Mouse (Mus musculus): ENCODE results near the gene Fnbp1. TPM values are rescaled to one million over a fixed set of nuclear protein-coding genes. Genes with fewer than 3 reads are reported as not detected.
A peak's percentile ranks its signal among the peaks of the same experiment; 100 is the strongest.
"Not testable (repeated sequence)": the region's sequence is repeated elsewhere in the genome, so short reads cannot be mapped to it uniquely, and the experiment has no call there.

The Fnbp1 gene
- 95.9 and 101 TPM in 2 replicates for polyA plus RNA-seq (2012; rRNA removed)

DNA sequence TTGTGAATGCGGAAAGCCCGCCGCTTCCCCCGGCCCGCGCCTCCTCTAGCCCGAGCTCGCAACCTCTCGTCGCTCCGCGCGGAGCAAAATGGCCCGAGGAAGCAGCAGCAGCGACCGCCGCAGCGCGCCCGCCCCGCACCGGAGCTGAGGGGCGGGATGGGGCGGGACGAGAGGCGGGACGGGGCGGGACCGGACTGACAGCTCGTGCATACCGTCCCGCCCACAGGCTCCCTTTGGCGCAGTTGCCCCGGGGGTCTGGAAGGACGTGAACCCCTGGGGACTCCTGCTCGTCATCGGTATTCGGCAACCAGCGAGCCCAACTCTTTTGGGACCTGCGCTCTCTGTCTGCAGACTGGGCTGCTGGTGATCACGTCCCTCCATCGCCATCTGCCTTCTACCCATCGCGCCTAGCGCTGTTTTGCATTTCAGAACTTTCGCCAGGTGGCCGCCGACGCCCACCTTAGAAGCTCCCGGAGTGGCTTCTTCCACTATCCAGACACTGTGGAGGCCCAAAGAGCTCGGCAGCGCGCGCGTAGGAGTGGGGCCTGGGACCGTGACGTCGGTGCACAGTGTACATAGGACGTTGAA is at the start of gene Fnbp1:
Fnbp1 (minus strand) TSS at position 142 of the 588 bp plus-strand sequence.
- peak; percentile 77 to 87 for DNase-seq (ENCODE audit: extremely low spot score in 1 of 2, low spot score in 1 of 2)

DNA sequence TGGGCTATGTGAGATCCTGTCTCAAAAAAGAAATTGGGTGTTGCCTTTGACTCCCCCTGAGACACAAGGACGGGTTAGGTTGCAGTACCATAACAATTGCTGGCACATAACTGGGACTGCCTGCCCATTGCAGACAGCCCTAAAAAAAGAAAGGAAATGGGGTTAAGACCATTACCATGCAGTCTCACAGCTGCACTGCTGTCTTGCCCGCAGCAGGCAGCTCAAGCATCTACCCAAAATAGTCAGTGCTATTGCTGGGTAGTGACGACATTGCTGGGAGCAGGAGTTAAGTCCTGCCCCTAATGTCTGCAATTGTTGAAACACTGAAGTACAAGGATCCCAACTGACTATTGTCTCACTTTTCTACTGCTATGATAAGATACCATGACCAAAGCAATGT is 47.8 kb upstream of the Fnbp1 start:
- no peak for DNase-seq (ENCODE audit: extremely low spot score in 1 of 2, low spot score in 1 of 2)

DNA sequence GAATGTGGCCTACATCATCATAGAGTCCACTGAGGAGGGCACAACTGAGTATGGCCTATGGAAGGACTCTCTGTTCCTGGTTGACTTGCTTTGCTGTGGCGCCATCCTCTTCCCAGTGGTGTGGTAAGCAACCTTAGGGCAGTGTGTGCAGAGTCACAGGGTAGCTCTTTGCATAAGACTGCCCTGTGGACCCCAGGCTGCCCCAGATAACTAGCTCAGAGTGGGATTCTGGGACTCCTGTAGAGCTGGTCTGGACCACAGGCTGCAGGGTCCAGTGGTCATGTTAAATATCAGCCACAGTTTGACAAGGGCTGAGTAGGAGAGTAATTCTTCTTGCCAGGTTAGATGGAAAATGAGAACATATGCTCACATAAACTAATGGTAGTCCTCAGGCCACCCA is 46.9 kb upstream of the Fnbp1 start:
- no peak for DNase-seq (ENCODE audit: extremely low spot score in 1 of 2, low spot score in 1 of 2)

DNA sequence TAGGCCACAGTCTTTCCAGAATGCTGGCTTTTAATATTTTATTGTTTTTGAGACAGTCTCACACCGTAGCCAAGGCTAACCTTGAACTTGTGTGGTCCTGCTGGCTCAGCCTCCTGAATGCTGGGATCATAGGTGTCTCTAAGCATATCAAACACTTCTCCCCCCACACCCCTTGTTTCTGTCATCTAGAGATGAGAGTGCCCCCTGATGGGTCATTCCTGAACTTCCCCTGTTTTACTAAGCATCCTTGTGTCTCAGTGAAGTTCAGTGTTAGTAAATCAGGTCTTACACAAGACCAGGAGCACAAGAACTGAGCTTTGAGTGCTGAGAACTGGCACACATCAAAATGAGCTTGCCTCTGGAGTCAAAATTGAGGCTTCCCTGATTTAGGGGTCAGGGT is 42.0 kb upstream of the Fnbp1 start:
- peak in 1 of 2 experiments; percentile 39 for DNase-seq (ENCODE audit: extremely low spot score in 1 of 2, low spot score in 1 of 2)

DNA sequence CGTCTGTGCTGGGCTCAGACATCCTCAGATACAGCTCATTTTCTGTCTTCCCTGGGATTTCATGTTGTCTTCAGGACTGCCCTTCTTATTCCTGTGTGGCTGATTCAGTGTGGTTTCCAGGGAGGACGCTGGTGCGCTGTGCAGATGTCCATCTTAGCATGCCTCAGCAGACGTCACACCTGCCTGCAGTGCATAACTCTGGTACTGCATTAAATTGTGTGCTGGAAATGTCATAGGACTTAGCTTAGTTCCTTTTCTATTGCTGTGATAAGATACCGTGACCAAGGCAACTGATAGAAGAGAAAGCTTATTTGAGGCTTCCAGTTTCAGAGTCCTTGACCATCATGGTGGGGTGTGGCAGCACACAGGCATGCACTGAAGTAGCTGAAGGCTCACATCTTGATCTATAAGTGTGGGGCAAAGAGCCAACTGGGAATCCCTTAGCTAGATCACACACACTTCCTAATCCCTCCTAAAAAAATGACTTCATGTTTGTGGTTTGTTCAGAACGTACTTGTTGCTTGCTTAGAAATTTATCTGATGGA is 41.0 kb upstream of the Fnbp1 start:
- no peak for DNase-seq (ENCODE audit: extremely low spot score in 1 of 2, low spot score in 1 of 2)

DNA sequence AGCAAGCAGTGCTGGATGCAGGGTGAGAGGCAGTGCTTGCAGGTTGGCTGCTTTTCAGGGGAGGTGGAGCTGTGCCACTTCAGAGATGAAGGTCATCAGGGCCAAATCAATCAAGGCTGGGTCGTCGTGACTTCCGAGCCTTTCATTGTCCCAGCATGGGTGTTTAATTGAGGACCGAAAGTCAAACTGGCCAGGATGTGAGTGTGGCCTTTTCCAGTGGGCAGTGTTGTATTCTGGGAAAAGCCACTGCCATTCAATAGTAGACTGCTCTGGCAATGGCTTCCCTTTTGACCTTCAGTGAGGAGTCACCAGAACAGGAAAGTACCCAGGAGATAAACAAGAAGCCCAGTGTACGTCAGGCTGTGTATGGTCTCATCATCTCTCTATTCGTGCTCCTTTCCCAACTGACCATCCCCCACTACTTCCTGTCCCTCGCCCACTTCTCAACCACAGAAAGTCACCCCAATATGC is 38.3 kb upstream of the Fnbp1 start:
- DNase-seq (ENCODE audit: extremely low spot score in 1 of 2, low spot score in 1 of 2): no peak

DNA sequence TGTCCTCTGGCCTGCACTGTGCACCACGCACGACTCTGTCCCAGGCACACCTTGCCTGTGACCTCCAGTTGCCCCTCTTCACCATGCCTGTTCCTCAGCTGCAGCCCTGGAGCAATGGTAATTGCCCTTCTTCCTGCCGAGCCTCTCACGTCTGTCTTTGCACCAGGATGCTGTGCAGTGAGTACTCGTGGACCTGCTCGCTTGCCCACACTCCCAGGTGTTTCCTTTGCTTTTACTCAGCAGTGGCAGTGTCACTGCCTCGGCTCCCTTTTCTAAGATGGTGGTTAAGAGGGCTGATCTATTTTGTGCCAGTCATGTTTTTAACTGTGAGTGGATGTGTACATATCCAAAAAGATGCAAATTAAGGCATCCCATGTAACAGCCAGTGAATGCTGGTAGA is 37.7 kb upstream of the Fnbp1 start:
- DNase-seq (ENCODE audit: extremely low spot score in 1 of 2, low spot score in 1 of 2): no peak

DNA sequence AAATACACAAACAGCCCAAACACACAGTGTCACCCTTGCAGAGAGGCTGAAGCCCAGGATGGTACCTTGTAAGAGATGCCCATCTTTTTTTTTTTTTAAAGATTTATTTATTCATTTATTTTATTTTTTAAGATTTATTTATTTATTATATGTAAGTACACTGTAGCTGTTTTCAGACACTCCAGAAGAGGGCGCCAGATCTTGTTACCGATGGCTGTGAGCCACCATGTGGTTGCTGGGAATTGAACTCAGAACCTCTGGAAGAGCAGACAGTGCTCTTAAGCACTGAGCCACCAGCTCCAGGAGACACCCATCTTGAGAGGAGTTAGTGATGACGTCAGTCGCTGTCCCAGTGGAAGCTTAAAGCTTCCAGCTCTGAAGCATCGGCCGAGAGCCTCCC is 36.8 kb upstream of the Fnbp1 start:
- not testable (repeated sequence) for DNase-seq (ENCODE audit: extremely low spot score in 1 of 2, low spot score in 1 of 2)

DNA sequence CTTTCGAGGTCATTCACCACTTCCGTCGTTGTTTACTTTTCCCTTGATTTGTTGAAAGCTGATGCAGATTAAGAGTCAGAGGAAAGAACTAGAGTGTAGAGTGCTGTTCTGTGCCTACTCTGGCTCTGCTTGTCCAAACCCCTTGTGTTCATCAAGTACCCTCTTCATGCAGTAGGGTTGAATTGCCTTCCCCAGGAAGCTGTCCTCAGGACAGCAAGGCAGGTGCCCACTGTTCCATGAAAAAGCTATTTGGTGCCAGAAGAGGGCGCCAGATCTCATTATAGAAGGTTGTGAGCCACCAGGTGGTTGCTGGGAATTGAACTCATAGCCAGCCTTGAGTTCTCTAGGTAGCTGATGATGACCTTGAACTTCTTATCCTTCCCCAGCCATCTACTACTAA is 31.5 kb upstream of the Fnbp1 start:
- DNase-seq (ENCODE audit: extremely low spot score in 1 of 2, low spot score in 1 of 2): no peak

DNA sequence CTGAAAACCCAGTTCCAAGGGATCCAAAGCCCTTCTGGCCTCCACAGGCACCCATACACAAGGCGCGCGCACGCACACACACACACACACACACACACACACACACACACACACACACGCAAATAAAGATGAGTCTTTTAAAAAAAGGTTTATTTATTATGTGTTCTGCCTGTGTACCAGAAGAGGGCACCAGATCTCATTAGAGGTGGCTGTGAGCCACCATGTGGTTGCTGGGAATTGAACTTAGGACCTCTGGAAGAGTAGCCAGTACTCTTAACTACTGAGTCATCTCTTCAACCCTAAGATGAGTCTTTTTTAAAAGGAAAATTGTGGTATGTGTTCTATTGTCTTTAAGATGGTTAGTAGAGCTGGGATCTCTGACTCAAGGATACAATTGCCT is 30.7 kb upstream of the Fnbp1 start:
- no peak for DNase-seq (ENCODE audit: extremely low spot score in 1 of 2, low spot score in 1 of 2)

DNA sequence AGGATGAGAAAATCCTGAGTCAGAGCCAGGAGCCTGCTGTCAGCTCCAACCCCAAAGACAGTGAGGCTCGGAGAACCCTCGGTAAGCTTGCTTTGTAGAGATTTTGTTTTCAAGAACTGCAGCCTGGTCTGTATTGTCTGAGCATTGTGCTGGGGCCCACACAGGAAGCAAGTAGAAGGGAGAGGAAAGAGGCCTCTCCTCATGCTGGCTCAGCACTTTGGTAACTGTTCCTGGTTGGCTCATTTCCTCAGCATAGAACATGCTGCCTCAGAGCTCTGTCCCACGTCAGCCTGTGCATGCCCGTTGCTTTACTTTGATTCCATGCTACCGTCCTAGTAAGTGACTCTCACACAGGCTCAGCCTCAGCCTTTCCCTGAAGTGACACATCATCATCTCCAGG is 30.2 kb upstream of the Fnbp1 start:
- no peak for DNase-seq (ENCODE audit: extremely low spot score in 1 of 2, low spot score in 1 of 2)

DNA sequence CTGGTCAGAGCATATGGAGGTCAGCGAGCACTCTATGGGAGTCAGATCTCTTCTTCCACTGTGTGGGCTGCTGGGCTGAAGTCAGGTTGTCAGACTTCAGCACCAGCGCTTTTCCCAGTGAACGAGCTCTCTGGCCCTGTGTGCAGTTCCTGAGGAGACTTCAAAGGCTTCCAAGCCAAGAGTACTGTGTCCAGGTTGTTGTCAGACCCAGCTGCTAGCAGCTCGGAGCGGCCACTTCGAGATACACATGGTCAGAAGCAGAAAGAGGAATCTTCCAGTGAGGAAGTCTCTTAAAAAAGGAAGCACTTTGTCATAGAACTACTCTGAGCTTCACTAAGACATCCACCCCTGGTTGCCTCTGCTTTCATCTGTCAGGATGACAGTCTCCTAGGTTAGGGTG is 28.4 kb upstream of the Fnbp1 start:
- DNase-seq (ENCODE audit: extremely low spot score in 1 of 2, low spot score in 1 of 2): no peak

DNA sequence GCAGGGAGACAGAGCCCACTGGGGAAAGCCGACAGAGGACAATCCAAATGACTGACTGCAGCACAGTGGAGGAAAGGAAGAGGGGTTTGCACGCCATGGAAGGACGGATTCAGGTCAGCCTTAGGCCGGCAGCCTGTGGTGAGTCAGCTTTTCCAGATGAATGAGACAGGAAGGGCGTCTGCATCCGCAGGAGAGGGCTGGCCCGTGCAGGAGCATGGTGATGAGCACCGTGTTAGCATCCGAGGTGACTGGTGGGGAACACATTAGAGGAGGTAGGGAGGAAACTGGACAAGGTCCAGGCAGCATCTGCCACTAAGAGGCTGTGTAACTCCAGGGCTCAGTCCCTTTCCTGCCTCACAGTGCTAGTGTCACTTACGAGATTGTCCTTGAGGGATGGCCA is 27.2 kb upstream of the Fnbp1 start:
- DNase-seq (ENCODE audit: extremely low spot score in 1 of 2, low spot score in 1 of 2): no peak

DNA sequence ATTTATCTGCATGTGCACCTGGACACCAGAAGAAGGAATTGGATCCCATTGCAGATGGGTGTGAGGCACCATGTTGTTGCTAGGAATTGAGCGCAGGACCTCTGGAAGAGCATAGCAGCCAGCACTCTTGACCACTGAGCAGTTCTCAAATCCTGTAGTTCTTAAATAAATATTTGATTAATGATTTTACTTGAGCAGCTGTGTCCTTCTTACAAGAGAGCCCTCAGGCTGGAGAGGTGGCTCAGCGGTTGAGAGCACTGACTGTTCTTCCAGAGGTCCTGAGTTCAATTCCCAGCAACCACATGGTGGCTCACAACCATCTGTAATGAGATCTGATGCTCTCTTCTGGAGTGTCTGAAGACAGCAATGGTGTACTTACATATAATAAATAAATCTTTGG is 25.8 kb upstream of the Fnbp1 start:
- not testable (repeated sequence) for DNase-seq (ENCODE audit: extremely low spot score in 1 of 2, low spot score in 1 of 2)

DNA sequence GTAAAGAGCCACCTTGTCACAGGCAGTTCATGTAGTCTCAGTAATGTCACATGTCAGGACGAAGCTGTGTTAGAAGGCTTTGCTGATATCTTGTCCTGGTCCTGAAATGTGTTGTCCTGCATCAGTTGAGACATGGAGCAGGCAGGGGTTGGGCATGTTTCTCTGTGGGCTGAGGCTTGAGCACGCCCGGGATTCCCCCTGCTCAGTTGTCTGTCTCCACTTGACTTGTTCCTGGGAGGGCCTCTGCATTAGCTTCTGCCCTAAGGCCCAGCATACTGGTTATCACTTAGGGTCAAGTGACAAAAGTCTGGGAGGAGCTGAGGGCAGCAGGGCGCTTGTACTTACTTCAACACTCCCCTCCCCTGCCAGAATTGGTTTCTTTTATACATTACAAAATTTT is 23.7 kb upstream of the Fnbp1 start:
- DNase-seq (ENCODE audit: extremely low spot score in 1 of 2, low spot score in 1 of 2): no peak

DNA sequence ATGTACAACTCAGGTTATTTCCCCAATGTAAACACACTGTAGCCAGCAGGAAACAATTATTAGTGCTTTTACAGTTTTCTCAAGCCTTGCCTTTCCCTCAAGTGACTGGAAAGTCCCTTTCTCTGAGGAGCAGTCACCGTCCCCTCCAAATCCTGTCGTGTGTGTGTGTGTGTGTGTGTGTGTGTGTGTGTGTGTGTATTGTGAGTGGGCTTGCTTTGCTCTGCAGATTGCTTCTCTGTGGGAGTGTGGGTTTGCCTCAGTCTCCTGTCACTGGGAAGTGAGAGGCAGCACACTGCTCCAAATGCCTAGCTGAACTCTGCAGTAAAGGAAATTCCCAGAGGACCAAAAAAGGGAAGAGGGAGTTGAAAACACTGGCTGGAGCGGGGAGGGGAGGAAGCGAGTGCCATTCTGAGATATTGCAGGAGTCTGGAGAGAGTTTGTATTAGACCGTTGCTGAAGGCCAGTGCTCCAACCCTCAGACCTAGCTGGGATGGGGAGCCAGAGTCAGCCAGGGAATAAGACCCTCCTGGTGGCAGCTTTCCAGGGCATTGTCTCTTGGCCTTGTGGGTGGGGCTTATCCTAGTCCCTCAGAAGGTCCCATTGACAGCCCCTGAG is 23.1 kb upstream of the Fnbp1 start:
- DNase-seq (ENCODE audit: extremely low spot score in 1 of 2, low spot score in 1 of 2): peak; percentile 24 to 60

DNA sequence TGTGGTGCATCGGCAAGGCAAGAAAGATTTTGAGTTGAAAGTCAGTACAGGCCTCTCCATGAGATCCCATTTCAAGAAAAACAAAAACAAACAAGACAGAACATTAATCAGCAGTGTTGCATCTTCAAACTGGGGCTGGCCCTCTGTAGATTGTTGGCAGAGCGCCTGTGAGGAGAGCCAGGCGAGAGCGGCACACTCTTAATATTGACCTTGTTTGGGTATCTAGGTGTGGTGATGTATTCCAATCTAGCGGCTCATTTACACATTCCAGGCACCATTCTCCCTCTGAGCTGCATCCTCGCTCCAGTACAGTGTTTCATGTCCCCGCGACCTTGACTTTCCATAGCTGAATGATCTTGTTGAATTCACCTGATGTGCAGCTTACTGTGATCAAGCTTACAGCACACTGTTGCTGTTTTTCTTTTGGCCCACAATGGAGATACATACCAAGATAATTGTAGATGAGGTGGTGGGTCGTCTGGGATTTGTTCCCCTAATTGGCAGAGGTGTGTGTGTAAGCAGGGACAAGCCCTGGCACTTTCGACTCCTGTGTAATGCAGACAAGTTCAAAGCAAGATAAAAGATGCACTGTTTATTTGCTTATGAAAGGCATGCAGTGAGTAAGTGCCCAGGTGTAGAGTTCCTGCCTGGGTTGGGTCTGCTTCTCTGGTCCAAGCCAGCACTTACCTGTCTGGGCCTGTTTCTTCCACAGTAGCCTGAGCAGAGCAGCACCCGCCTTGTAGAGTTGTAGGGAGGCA is 21.7 kb upstream of the Fnbp1 start:
- DNase-seq (ENCODE audit: extremely low spot score in 1 of 2, low spot score in 1 of 2): no peak

DNA sequence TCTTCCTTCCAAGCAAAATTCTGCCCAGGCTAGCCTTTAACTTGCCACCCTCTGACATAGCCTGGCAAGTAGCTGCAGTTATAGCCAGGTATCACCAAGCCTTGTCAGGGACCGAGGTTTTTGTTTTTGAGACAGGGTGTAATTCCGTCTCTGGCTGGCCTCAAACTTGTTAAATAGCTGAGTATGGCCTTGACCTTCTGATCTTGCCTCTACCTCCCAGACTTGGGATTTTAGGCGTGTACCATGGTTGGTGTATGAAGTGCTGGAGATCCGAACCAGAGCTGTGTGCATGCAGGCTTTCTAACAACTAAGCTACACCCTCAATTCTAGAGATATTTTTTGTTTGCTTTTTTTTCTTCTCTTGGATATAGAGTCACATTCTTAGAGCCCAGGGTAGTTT is 19.8 kb upstream of the Fnbp1 start:
- DNase-seq (ENCODE audit: extremely low spot score in 1 of 2, low spot score in 1 of 2): no peak

DNA sequence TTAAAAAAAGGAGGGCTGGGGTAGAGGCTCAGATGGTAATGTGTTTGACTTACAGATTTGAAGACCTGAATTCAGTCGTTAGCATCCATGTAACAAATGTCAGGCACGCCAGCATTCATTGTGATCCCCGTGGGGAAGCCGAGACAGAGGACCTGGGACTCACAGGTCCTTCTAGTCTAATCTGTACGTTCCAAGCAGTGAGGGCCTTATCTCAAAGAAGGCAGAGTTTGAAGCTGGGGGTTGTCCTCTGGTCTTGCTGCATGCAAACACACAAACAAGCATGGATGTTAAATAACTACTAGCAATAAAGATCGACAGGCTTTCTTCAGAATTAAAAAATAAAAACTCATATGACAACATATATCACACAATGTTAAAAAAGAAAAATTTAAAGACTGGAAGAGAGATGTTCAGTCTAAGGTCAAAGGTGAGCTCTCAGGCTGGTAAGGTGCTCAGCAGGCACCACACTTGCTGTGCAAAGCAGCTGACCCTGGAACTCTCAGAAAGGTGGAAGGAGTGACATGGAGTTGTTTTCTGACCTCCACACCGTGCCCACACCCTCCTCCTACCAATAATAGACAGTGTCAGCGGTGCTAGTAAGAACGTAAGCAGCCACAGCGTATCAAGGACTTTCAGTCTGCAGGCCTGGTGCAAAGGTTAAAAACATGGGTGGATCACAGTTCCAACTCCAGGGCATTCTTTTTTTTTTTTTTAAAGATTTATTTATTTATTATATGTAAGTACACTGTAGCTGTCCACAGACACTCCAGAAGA is 18.5 kb upstream of the Fnbp1 start:
- no peak for DNase-seq (ENCODE audit: extremely low spot score in 1 of 2, low spot score in 1 of 2)

DNA sequence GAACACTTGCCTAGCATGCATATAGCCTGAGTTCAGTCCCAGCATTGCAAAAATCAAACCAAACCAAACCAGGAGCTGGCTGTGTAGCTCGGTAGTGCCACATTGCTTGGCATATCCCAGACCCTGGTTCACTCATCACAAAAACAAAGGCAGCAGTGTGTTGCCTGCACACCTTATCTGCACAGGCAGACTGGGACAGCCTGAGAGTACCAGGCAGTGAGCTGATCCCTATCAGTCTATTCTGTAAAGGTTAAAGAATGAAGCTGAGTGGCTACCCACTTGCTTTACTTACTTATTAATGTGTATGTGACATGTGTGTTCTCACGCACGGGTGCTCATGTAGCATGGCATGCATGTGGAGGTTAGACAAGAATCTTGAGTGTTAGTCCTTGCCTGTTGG is 15.0 kb upstream of the Fnbp1 start:
- DNase-seq (ENCODE audit: extremely low spot score in 1 of 2, low spot score in 1 of 2): no peak

Data from frontal cortex, adult 2 months (tissue).